Mouse (Mus musculus): ENCODE measurements around the gene Esyt1.
"Not testable (repeated sequence)": the region's sequence is repeated elsewhere in the genome, so short reads cannot be mapped to it uniquely, and the experiment has no call there.

Esyt1 gene

DNA sequence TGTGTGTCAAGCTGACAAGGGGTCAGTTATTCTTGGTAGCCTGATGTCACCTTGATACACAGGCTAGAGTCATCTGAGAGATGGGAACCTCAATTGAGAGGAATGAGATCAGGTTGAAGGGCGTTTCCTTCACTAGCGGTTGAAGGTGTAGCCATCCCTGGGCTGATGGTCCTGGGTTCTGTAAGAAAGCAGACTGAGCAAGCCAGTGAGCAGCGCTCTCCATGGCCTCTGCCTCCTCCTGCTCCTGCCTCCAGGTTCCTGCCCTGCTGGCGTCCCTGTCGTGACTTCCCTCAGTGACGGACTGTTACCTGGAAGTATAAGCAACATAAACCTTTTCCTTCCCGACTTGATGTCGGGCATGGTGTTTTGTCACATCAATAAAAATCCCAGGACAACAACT, 22.1 kb downstream of the Esyt1 start:
- no peak for DNase-seq

DNA sequence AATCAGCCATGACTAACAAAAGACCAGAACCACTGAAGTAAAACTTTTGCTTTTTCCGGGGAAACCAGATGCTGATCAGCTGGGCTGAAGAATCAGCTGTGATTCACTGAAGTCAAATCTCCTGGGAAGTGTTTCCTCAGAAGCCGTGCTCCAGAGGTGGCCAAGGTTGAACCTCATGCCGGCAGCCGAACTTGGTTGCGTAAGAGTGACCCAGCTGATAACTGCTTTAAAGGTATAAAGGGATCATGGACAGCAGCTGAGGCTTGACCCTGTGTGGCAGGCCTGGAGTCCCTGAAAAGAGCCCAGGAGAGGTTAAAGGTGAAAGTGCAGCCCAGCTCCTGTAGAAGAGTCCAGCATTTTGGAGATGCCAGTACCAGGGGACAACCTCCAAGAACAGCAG, 23.3 kb downstream of the Esyt1 start:
- no peak for DNase-seq

- DNase-seq: peak; percentile 40 to 45
These were observed 26.5 kb downstream of the Esyt1 start for GRCm38 (mm10) chr10:128499116-128499671.

DNA sequence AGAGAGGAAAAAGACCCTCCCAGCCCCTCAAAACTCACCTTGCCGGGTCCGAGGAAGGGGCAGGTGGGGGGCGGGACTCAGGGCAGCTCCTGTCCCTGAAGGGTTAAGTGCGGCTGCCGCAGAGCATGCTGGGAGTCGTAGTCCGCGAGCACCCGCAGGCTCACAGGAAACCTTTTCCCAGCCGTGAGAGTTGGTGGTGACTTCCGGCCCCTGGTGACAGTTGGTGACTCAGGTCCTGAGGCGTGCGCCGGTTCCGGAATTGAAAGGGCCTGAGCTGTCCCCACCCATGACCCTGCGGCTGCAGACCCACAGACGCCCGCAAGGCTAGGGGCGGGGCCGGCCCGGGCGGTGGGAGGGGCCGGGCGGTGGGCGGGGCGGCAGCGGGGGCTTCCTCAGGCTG, 27.1 kb downstream of the Esyt1 start, which contains the start of gene Myl6b:
Myl6b (minus strand) TSS at position 96 of the 400 bp plus-strand sequence.
- DNase-seq: peak; percentile 93 to 94

GRCm38 (mm10) chr10:128497134-128497737, 28.4 kb downstream of the Esyt1 start:
- no peak for DNase-seq

GRCm38 (mm10) chr10:128496509-128497077, 29.1 kb downstream of the Esyt1 start:
- DNase-seq: no peak

DNA sequence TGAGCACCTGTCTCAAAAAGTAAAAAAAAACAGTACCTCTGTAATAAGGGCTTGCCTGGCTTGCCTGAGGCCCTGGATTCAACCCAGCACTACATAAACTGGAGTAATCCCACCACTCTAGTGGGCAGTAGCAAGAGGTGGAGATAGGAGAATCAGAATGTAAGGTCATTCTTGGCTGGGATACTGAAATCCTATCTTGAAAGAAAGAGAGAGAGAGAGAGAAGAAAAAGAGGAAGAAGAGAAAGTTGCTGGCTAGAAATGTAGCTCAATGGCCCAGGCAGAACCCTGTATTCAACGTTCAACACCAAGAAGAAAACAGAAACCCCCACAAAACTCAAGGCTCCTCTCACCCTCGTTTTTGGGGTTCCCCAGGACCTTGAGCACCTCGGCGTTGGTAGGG, 29.8 kb downstream of the Esyt1 start:
- no peak for DNase-seq

DNA sequence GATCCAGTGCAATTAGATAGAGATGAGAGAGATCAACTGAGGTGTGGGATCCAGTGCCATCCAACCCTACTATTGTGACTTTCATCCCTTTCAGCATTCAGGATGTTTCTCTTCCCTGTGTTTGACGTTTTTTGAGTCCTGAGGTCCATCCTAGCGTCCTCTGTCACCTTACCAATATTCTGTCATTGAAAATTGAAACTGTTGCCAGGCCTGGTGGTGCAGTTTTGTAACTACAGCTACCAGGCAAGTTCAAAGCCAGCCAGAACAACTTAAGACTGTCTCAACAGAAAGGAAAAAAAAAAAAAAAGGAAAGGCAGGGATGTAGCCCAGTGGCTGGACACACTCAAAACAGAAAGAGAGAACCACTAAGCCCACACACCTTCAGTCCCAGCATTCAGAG, 30.4 kb downstream of the Esyt1 start:
- DNase-seq: peak in 1 of 2 experiments; percentile 19

DNA sequence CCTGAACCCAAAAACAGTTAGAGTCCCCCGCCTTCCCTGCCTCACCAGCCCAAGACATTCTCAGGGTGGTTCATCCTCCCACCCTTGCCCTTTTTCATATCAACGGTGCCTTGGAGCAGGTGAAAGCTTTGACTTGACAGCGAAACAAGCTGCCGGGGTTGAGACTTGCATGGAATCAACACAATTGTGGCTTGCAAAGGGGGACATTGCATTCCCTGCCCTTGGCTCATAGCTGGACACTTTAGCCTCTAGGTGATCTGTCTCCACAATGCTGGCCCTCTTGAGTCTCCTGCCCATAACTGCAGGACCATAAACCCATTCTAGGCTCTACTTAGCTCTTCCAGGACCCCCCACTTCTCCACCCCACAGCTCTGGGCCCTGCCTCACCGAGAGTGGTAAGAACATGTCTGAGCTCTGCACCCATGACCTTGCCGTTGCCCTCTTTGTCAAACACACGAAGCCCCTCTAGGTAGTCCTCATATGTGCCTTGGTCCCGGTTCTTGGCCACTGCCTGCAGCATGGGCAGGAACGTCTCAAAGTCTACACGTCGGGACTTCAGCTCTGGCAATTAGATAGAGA, 30.9 kb downstream of the Esyt1 start:
- peak in 1 of 2 experiments; percentile 14 for DNase-seq

- peak; percentile 96 to 97 for DNase-seq
These were observed 31.7 kb downstream of the Esyt1 start, which contains the start of gene Myl6 for GRCm38 (mm10) chr10:128493695-128494666. TSS of gene Myl6 (minus strand) at chr10:128494145.

DNA sequence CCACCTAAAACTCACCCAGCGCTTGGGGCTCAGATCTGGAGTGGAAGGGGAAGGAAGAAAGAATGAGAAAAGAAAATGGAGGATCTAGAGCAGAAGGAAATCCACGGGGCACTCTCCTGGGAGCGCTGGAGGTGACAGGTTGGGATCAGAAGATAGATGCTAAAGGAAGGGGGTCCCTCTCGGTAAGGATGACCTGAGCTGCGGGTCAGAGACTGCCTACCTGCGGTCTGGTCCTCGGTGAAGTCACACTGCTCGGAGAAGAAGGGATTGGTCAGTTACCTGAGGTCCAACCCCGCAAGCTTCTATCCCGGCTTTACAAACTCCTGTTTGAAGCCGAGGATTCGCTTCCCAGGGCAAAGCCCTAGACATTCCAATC, 32.4 kb downstream of the Esyt1 start:
- no peak for DNase-seq

- DNase-seq: peak; percentile 28 to 37
These were observed 32.9 kb downstream of the Esyt1 start for GRCm38 (mm10) chr10:128492633-128493311.

- not testable (repeated sequence) for DNase-seq
These were observed 33.6 kb downstream of the Esyt1 start for GRCm38 (mm10) chr10:128492051-128492450.

DNA sequence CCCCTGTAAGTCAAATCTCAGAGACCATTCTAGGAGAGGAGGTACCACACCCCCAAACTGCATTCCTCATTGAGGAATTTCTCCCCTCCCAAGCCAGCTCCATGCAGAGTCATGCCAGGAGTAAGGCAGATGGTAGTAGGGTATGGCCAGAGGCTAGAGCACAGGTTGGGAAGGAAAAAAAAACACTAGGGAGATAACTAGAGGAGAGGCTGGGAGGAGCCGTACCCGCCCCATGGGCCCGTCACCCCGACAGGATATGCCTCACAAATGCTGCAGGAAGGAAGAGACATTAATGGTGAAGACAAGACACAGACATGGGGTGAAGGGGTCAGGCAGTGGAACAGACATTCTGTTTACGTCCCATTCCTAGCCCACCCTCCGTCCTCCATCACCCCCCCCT, 34.2 kb downstream of the Esyt1 start:
- DNase-seq: no peak

DNA sequence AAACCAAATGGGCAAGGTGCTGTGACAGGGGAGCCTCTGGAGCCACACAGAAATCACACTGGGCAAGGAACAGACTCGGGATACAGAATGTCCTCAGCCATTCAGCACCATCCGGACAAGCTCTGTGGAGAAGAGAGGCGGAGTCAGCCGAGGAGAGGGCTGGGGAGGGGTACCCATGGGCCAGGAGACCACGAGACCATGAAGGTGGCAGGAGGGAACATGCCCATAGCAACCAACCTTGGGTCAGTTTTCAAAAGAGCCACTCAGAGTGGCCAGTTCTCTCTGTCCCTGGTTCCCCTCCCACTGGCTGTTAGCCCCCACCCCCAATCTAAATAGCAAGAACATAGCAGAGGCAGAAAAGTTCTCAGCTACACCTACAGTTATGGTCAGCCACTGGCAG, 34.8 kb downstream of the Esyt1 start:
- DNase-seq: no peak

GRCm38 (mm10) chr10:128490232-128490631, 35.4 kb downstream of the Esyt1 start:
- no peak for DNase-seq

DNA sequence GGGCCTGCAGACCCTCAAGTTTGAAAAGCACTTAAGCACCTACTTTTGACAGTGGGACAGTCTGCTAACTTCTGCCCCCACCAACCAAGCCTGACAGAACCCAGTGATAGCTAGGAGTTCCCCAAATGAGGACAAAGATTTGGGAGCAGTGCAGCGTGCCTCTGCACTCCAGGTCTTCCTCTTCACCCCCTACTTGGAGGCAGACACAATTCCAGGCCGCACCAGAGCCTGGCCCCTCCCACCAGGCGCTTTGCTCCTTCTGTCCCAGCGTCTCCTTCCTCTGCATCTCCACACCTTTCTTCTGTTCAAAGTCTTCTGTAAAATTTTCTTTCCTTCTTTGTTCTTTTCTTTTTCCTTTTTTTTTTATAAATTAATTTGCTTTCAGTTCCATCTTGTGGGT, 35.9 kb downstream of the Esyt1 start:
- DNase-seq: no peak

DNA sequence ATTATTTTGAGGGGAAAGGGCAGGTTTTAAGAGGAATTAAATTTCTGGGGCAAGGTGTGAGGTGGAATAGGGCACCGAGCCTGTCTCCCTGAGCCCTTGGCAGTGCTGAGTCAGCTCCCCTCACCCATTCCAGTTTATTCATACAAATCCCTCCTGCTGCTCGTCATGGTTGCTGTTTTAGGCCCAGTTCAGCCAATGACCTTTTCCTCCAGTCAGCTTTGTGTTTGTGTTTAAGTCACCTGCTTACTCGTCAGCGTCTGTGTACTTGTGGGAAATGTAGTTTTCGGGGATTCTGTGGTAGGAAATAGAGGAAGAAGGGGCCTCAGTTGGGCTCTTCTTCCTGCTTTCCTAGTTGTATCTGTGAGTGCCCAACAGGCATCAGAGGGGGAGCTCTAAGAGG, 36.3 kb downstream of the Esyt1 start:
- DNase-seq: no peak

DNA sequence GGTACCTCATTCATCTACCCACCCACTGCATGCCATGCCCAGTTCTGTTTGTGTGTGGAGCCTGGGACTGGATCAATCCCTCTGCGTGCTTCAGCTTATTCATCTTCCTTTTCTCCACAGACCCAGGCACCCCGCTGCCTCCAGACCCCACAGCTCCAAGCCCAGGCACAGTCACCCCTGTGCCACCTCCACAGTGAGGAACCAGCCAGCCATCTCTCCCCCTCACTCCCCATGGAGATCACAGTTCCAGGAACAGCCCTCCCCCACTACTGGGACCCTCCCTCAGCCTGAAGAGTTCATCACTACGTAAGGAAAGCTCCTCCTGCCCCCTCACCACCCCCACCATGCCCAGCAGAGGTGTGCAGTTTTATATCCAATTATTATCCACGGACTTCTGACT, 36.9 kb downstream of the Esyt1 start:
- DNase-seq: no peak

GRCm38 (mm10) chr10:128487861-128488712, 37.6 kb downstream of the Esyt1 start:
- DNase-seq: no peak

DNA sequence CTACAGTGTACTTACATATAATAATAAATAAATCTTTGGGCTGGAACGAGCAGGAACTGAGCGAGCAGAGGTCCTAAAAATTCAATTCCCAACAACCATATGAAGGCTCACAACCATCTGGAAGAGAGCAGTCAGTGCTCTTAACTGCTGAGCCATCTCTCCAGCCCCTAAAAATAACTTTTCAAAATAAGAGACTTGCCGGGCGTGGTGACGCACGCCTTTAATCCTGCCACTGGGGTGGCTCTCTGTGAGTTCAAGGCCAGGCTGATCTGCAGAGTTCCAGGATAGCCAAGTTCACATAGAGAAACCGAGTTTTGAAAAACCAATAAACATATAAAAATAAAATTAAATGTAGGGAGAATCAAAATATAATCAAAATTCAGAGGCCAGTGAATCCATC, 39.3 kb downstream of the Esyt1 start:
- no peak for DNase-seq

Data from B cell, adult 2 months (primary cell).